Mouse (Mus musculus) small intestine, adult 2 months (tissue): ENCODE results near the gene Slc6a5. TPM values are rescaled to one million over a fixed set of nuclear protein-coding genes. Genes with fewer than 3 reads are reported as not detected.

Experiments
- H3K27ac ChIP-seq: fragments of 200-500 bp; 2 replicates; pipeline ENCODE4 v1.5.1; 2012; ENCODE audit warnings: low read depth, low read length, control low read depth, inconsistent platforms; ENCODE audit not compliant: insufficient read depth
- H3K27me3 ChIP-seq: fragments of 200-500 bp; 2 replicates; pipeline ENCODE4 v1.6.1; 2012; ENCODE audit warnings: mild to moderate bottlenecking, moderate library complexity, low read length, inconsistent platforms; ENCODE audit not compliant: control insufficient read depth, insufficient read depth
- H3K36me3 ChIP-seq: fragments of 200-500 bp; 2 replicates; pipeline ENCODE4 v1.6.1; 2012; ENCODE audit warnings: mild to moderate bottlenecking, low read length, control low read depth, inconsistent platforms; ENCODE audit not compliant: control insufficient read depth, insufficient read depth
- H3K4me1 ChIP-seq: fragments of 200-500 bp; 2 replicates; pipeline ENCODE4 v1.6.1; 2012; ENCODE audit warnings: low read length, inconsistent platforms, mixed read lengths; ENCODE audit not compliant: control insufficient read depth, insufficient read depth, insufficient read length
- H3K4me3 ChIP-seq: fragments of 200-500 bp; 2 replicates; pipeline ENCODE4 v1.5.1; 2012; ENCODE audit warnings: low read depth, mild to moderate bottlenecking, control low read depth, inconsistent platforms, low read length, moderate library complexity
- CTCF ChIP-seq: fragments of 200-500 bp; IDR thresholded peaks from 2 replicates; pipeline ENCODE4 v1.5.1; 2012; ENCODE audit warnings: low read depth, mild to moderate bottlenecking, control low read depth, inconsistent platforms, low read length, moderate library complexity, mixed read lengths; ENCODE audit not compliant: insufficient replicate concordance, insufficient read length; ENCODE audit errors: extremely low read depth
- POLR2A ChIP-seq: fragments of 200-500 bp; IDR thresholded peaks from 2 replicates; pipeline ENCODE4 v1.6.1; 2012; ENCODE audit warnings: low read depth, mild to moderate bottlenecking, control low read depth, inconsistent platforms, low read length, moderate library complexity
- WGBS: fragments of 180-500 bp; shearing (Covaris S2); methylation state at CpG from one replicate; pipeline ENCODE4 v1.1.7; 2018; 5-methylcytosine and 5-hydroxymethylcytosine counted together
- polyA plus RNA-seq: library from polyadenylated mRNA; depleted of rRNA; stranded (reverse); fragments of >200 nt; gene quantifications from 2 replicates; pipeline ENCODE4 v1.2.3, GENCODE M21; 2012

Gene Slc6a5
- polyA plus RNA-seq, 1 experiment = not detected

DNA sequence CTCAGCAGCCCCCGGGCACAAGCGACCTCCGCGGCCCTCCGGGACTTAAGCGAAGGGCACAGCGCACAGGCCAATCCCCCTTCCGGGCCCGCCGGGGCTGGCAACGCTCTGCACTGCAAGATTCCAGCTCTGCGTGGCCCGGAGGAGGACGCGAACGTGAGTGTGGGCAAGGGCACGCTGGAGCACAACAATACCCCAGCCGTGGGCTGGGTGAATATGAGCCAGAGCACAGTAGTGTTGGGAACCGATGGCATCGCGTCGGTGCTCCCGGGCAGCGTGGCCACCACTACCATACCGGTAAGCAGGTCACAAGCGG, 2.0 kb downstream of the Slc6a5 start:
- no peak overlapping the region for H3K4me3 ChIP-seq
- peaks cover 4% of the 10 kb centered on the region; the same call in 1 of the 2 replicates for H3K4me1 ChIP-seq
- 4% methylated on average over 26 of the region's 26 CpGs for WGBS
- TF ChIP-seq POLR2A (no peak), CTCF (no peak)
- H3K27me3 ChIP-seq = peaks cover 72% of the 10 kb centered on the region
- H3K27ac ChIP-seq = no peak overlapping the region
- no peaks in the 10 kb centered on the region for H3K36me3 ChIP-seq

DNA sequence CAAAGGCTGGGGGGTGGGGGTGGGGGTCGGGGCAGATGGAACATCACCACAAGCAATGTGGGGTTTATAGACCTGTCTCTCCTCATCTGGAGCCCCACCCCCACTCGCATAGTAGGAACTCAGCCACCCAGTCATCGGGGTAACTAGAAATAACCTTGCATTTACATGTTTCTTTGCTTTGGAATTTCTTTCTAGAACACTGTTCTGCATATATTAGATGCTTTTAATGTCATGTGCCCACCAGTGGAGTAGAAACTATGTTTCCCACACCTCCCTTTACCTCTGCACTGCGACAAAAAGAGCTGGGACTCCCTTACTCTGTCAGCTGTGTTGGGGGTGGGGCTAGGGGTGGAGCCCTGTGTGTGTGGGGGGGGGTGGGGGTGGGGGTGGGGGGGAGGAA, 3.2 kb downstream of the Slc6a5 start:
- peaks cover 64% of the 10 kb centered on the region for H3K27me3 ChIP-seq
- TF ChIP-seq CTCF = no peak
- no peak for TF ChIP-seq POLR2A
- WGBS = 11% methylated on average over 4 of the region's 4 CpGs
- peaks cover 2% of the 10 kb centered on the region; the same call in 1 of the 2 replicates for H3K4me1 ChIP-seq
- H3K27ac ChIP-seq = no peak overlapping the region
- no peaks in the 10 kb centered on the region for H3K36me3 ChIP-seq
- no peak overlapping the region for H3K4me3 ChIP-seq

DNA sequence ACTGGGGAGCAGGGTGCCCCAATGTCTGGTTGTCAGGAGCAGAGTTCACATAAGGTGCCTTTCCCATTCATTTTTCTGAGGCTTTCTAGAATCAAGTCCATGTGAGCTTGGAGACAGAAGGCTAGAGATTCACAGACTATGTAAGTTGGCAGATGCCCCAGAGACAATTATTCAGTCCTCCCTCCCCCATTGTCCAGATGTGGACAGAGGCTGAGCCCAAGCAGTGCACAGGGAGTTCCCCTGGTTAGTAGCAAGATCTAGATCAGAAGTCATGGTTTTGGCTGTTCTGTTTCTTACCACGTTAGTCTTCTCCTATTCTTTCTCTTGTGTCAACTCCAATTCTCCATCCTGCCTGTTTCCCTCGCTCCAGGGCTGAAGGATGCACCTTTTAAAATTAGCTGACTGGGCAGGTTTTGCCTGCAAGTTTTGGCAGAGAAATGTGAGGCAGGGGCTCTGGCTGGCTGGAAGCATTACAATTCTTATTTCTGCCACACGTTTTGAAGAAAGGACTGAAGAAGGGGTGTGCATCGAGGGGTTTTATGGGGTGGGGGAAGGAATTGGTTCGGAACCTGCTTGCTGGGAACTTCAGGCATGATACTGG, 3.9 kb downstream of the Slc6a5 start:
- no peaks in the 10 kb centered on the region for H3K36me3 ChIP-seq
- H3K27ac ChIP-seq = no peak overlapping the region
- WGBS = 3% methylated on average over 5 of the region's 5 CpGs
- TF ChIP-seq POLR2A (no peak), CTCF (no peak)
- peaks cover 2% of the 10 kb centered on the region; the same call in 1 of the 2 replicates for H3K4me1 ChIP-seq
- H3K27me3 ChIP-seq = peaks cover 59% of the 10 kb centered on the region
- no peak overlapping the region for H3K4me3 ChIP-seq

DNA sequence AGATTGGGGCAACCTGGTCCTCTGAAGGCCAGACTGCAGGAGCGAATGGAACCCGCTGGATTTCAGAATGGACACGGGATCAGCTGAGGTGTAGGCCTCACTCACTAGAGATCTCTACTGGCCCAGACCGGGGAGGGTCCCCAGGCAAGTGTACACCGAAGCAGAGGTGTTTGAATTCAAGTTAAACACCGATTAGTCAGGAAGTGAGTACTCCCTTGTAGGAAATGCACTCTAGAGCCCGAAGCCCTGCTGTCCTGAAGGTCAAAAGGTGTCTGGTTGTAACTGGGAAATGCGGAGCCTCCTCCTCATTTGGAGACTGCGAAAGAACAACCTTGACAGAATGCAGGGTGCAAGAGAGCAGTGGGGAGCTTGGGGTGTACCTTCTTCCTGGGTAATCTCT, 5.0 kb downstream of the Slc6a5 start:
- WGBS = 18% methylated on average over 9 of the region's 9 CpGs
- no peak for TF ChIP-seq POLR2A
- no peak for TF ChIP-seq CTCF
- Histone ChIP-seq H3K27ac (no peak overlapping the region), H3K27me3 (peaks cover 49% of the 10 kb centered on the region), H3K36me3 (no peaks in the 10 kb centered on the region), H3K4me3 (no peak overlapping the region), H3K4me1 (no peaks in the 10 kb centered on the region; the same call in 1 of the 2 replicates)

DNA sequence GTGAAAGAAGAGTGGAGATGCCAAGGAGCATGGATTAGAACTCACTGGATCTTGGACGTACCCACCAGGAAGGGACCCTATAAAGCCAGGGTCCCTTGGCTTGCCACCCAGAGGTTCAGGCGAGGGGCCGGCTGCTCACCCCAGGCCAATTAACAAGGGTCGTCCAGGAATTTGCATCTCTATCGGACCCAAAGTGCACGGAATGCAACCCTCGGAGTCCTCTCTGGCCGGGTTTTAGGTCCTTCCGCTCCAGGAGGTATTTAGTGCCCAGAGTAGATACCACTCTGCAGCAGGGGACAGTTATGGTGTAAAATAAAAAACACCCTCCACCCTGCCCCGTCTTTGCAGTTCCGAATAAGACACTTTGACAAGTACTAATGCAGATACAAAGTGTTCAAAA, 5.5 kb downstream of the Slc6a5 start:
- Histone ChIP-seq H3K27me3 (peaks cover 43% of the 10 kb centered on the region), H3K4me1 (no peaks in the 10 kb centered on the region; the same call in 1 of the 2 replicates), H3K4me3 (no peak overlapping the region), H3K27ac (no peak overlapping the region), H3K36me3 (no peaks in the 10 kb centered on the region)
- TF ChIP-seq CTCF = no peak
- no peak for TF ChIP-seq POLR2A
- 11% methylated on average over 11 of the region's 11 CpGs for WGBS

DNA sequence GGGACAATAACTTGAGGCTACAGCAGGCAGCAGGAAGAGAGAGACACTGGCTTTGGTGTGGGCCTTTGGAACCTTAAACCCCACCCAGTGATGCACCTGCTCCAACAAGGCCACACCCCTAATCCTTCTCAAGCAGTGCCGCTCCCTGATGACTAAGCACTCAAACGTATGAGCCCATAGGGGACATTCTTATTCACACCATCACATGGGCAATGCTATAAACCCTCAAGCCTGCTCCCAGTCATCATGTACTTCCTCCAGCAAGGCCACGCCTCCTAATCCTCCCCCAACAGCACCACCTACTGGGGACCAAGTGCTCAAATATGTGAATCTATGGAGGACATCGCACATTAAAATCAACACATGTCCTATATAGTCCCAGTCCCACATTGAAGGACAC, 9.5 kb downstream of the Slc6a5 start:
- Histone ChIP-seq H3K36me3 (no peaks in the 10 kb centered on the region), H3K27me3 (peaks cover 16% of the 10 kb centered on the region), H3K27ac (no peak overlapping the region), H3K4me3 (no peak overlapping the region), H3K4me1 (no peaks in the 10 kb centered on the region; the same call in 1 of the 2 replicates)
- TF ChIP-seq CTCF (no peak), POLR2A (no peak)
- 77% methylated on average over 4 of the region's 4 CpGs for WGBS

DNA sequence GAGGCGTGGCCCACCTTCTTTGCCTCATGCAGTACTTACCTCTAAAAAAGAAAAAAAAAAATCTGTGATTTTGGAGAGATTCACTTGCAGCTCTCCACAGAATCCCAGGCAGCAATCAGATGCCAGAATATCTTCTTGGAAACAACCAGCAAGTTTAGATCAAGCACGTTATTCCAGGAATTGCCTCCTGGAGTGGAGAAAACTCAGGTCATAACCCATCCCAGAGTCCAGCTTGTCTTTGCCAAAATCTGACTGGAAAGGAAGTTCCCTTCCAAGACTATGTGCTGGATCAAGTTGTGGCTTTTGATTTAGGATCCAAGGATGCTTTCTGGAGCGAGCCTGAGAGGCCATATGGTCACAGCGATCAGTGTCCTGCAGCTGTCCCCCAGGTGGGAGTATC, 10.8 kb downstream of the Slc6a5 start:
- Histone ChIP-seq H3K27ac (no peak overlapping the region), H3K36me3 (no peaks in the 10 kb centered on the region), H3K4me3 (no peak overlapping the region), H3K27me3 (peaks cover 10% of the 10 kb centered on the region; the same call in 1 of the 2 replicates), H3K4me1 (no peaks in the 10 kb centered on the region; the same call in 1 of the 2 replicates)
- 73% methylated on average over 4 of the region's 4 CpGs for WGBS
- TF ChIP-seq POLR2A (no peak), CTCF (no peak)
